In genomic region chr11:88627327-88627726, GRCm38 (mm10) we compare ENCODE assay signal across 10 mouse cellular contexts.
A peak's percentile ranks its signal among the peaks of the same experiment; 100 is the strongest.
DNase-seq lines count a peak whose midpoint lies in the region; ATAC-seq and TF ChIP-seq lines count a peak whose summit lies in the region.
"Had no signal": no experiment of that assay in that cellular context is flagged by ENCODE, and none has a peak within 500 bp of the region (broad histone marks: within the 10 kb centered on the region; RNA-seq: fewer than 3 reads in every experiment).

No protein-coding gene starts in this region.

- H3K4me3 ChIP-seq in forebrain, embryonic 10.5 days = no peak overlapping the region
- no peak overlapping the region for H3K4me3 ChIP-seq in forebrain, postnatal 0 days (ENCODE audit: low read depth, low read length)
- no peak overlapping the region for H3K4me3 ChIP-seq in kidney, embryonic 16.5 days (ENCODE audit: low read length)
- no peak overlapping the region for H3K4me3 ChIP-seq in embryonic facial prominence, embryonic 10.5 days
- H3K4me3 ChIP-seq: limb, embryonic 13.5 days had no signal

- H3K27ac ChIP-seq in forebrain, embryonic 10.5 days = peak overlapping the region; percentile 95
- no peak overlapping the region for H3K27ac ChIP-seq in forebrain, postnatal 0 days (ENCODE audit: low read depth, low read length)
- peak overlapping the region; percentile 79; the same call in 1 of the 2 replicates for H3K27ac ChIP-seq in kidney, embryonic 16.5 days (ENCODE audit: low read length)
- peak overlapping the region; percentile 16 for H3K27ac ChIP-seq in embryonic facial prominence, embryonic 10.5 days (replicated peaks)
- H3K27ac ChIP-seq: limb, embryonic 13.5 days had no signal

- WGBS in forebrain, embryonic 10.5 days = 77% methylated on average over 7 of the region's 7 CpGs
- WGBS in forebrain, postnatal 0 days = 66% methylated on average over 7 of the region's 7 CpGs
- WGBS in kidney, embryonic 16.5 days = 32% methylated on average over 7 of the region's 7 CpGs
- WGBS in embryonic facial prominence, embryonic 10.5 days = 64% methylated on average over 7 of the region's 7 CpGs

- DNase-seq in forebrain, embryonic 10.5 days (ENCODE audit: extremely low spot score, low spot score) = no peak
- no peak for DNase-seq in forebrain, postnatal 0 days
- no peak for DNase-seq in kidney, adult 9 months
- DNase-seq in embryonic facial prominence, embryonic 10.5 days (ENCODE audit: low spot score) = no peak
- DNase-seq in thymus, adult 18-20 months = peak; percentile 62 to 82
- no peak for DNase-seq in retina, embryonic 14.5 days (ENCODE audit: low spot score)
- DNase-seq in left cerebral cortex, adult 11 months (ENCODE audit: low spot score) = no peak
- DNase-seq: lung, postnatal 4 days had no signal

- TF ChIP-seq CTCF in forebrain, postnatal 0 days (IDR thresholded peaks at IDR 0.05; ENCODE audit: low read depth) = no peak

- ATAC-seq in forebrain, postnatal 0 days = no peak
- no peak for ATAC-seq in kidney, embryonic 16.5 days (ENCODE audit: low FRiP score, low TSS enrichment)

- H3K27me3 ChIP-seq in forebrain, embryonic 10.5 days (ENCODE audit: poor library complexity, severe bottlenecking) = no peaks in the 10 kb centered on the region
- no peaks in the 10 kb centered on the region for H3K27me3 ChIP-seq in forebrain, postnatal 0 days (ENCODE audit: insufficient read depth, low read length)
- H3K27me3 ChIP-seq in kidney, embryonic 16.5 days (ENCODE audit: insufficient read depth, low read length) = no peaks in the 10 kb centered on the region
- no peaks in the 10 kb centered on the region for H3K27me3 ChIP-seq in embryonic facial prominence, embryonic 10.5 days (replicated peaks; ENCODE audit: low read depth, poor library complexity, severe bottlenecking)

- peaks cover 100% of the 10 kb centered on the region for H3K4me1 ChIP-seq in forebrain, embryonic 10.5 days
- H3K4me1 ChIP-seq in forebrain, postnatal 0 days (ENCODE audit: insufficient read depth) = no peaks in the 10 kb centered on the region
- peaks cover 84% of the 10 kb centered on the region for H3K4me1 ChIP-seq in kidney, embryonic 16.5 days (ENCODE audit: insufficient read depth, low read length)
- H3K4me1 ChIP-seq in embryonic facial prominence, embryonic 10.5 days = peaks cover 85% of the 10 kb centered on the region

- H3K4me2 ChIP-seq in forebrain, postnatal 0 days (ENCODE audit: low read depth) = no peak overlapping the region
- no peak overlapping the region for H3K4me2 ChIP-seq in kidney, embryonic 16.5 days (replicated peaks; ENCODE audit: low read depth, low read length)
- H3K4me2 ChIP-seq: limb, embryonic 13.5 days had no signal

- peaks cover 28% of the 10 kb centered on the region for H3K36me3 ChIP-seq in forebrain, embryonic 10.5 days (replicated peaks)
- no peaks in the 10 kb centered on the region for H3K36me3 ChIP-seq in forebrain, postnatal 0 days (ENCODE audit: insufficient read depth)
- H3K36me3 ChIP-seq in kidney, embryonic 16.5 days (ENCODE audit: insufficient read depth, low read length) = no peaks in the 10 kb centered on the region
- peaks cover 21% of the 10 kb centered on the region for H3K36me3 ChIP-seq in embryonic facial prominence, embryonic 10.5 days (replicated peaks)
- H3K36me3 ChIP-seq: limb, embryonic 13.5 days had no signal

- no peaks in the 10 kb centered on the region for H3K9me3 ChIP-seq in forebrain, embryonic 10.5 days
- H3K9me3 ChIP-seq in forebrain, postnatal 0 days (ENCODE audit: low read length) = no peaks in the 10 kb centered on the region
- H3K9me3 ChIP-seq in kidney, embryonic 16.5 days (ENCODE audit: low read length) = no peaks in the 10 kb centered on the region
- no peaks in the 10 kb centered on the region for H3K9me3 ChIP-seq in embryonic facial prominence, embryonic 10.5 days
- H3K9me3 ChIP-seq: limb, embryonic 13.5 days had no signal

- no peak overlapping the region for H3K9ac ChIP-seq in forebrain, postnatal 0 days
- no peak overlapping the region for H3K9ac ChIP-seq in kidney, embryonic 16.5 days (replicated peaks; ENCODE audit: low read length)
- H3K9ac ChIP-seq: limb, embryonic 13.5 days had no signal

Comparison
In these comparisons a context has a peak if more than half of its experiments do, and no peak if none do; other contexts are left out.
1. DNase-seq: peak in thymus, adult 18-20 months (2 of 2); none in forebrain, embryonic 10.5 days (single experiment), forebrain, postnatal 0 days (single experiment), kidney, adult 9 months (single experiment), embryonic facial prominence, embryonic 10.5 days (single experiment), retina, embryonic 14.5 days (single experiment) and left cerebral cortex, adult 11 months (single experiment).